8 mouse cellular contexts compared by ENCODE assay signal in the genomic region with DNA sequence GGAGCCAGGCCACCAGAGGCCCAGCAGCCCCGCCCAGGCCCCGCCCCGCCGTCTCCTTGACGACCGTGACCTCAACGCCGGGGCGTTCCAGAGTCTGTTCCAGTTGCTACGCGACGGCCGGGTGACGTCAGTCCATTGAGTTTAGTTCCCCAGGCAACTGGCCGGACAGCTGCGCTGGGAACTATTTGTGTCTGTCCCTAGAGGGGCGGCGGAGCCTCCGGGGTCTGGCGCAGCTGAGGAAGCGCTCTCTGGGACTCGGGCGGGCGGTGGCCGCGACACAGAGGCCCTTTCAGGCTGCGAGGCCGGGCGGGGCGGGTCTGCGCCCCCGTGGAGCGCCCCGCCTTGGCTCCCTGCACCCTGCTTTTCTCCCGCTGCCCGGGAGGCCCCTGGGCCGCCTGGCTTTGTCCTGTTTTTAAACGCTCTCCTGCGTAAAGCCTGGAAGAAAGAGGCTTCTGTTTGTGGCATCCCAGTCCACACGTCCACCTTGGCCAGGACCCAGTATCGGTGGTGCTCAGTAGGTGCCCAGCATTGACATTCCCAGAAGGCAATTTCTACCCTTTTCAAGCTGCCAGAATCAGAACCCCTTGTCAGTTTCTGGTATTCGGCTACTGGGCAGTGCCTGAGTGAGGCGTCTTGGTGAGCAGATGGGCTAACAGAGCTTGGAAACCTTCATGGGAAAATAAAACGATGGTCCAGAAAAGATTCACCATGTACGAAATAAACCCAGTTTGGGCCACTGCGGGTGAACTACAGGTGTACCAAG. TPM values are rescaled to one million over a fixed set of nuclear protein-coding genes. Genes with fewer than 3 reads are reported as not detected.
DNase-seq lines count a peak whose midpoint lies in the region; ATAC-seq lines count a peak whose summit lies in the region.

No protein-coding gene starts in this region.

- peak overlapping the region; percentile 78 for H3K4me2 ChIP-seq in hindbrain, embryonic 16.5 days (ENCODE audit: low read length)

- DNase-seq in R1 (ENCODE audit: low read depth, low spot score) = peak; percentile 99
- DNase-seq in cerebellum, postnatal 25 days = peak; percentile 94 to 98
- DNase-seq in frontal cortex, postnatal 36 days (ENCODE audit: low spot score in 2 of 2) = peak; percentile 99
- DNase-seq in left cerebral cortex, adult 18-20 months (ENCODE audit: low spot score in 2 of 2) = peak; percentile 99
- DNase-seq in right cerebral cortex, adult 18-20 months = peak; percentile 99
- DNase-seq in urinary bladder, postnatal 10 days (ENCODE audit: low spot score) = peak; percentile 96

- WGBS in hindbrain, embryonic 16.5 days = 2% methylated on average over 40 of the region's 46 CpGs
- WGBS in macrophage (ENCODE audit: missing documents) = 9% methylated on average over 40 of the region's 46 CpGs

- H3K27ac ChIP-seq in hindbrain, embryonic 16.5 days (ENCODE audit: low read depth, low read length) = peak overlapping the region; percentile 97
- peak overlapping the region; percentile 31; the same call in 1 of the 2 replicates for H3K27ac ChIP-seq in macrophage

- H3K9me3 ChIP-seq in hindbrain, embryonic 16.5 days (ENCODE audit: control insufficient read depth, low read length) = no peaks in the 10 kb centered on the region

- no peaks in the 10 kb centered on the region for H3K27me3 ChIP-seq in hindbrain, embryonic 16.5 days (replicated peaks; ENCODE audit: control insufficient read depth, insufficient read depth, low read length)

- peak overlapping the region; percentile 74 for H3K9ac ChIP-seq in hindbrain, embryonic 16.5 days (ENCODE audit: low read depth, low read length)

- peaks cover 25% of the 10 kb centered on the region for H3K4me1 ChIP-seq in hindbrain, embryonic 16.5 days (ENCODE audit: control insufficient read depth, insufficient read depth, low read depth, low read length)

- peak; percentile 91 for ATAC-seq in hindbrain, embryonic 16.5 days

- H3K4me3 ChIP-seq in hindbrain, embryonic 16.5 days (ENCODE audit: low read length) = peak overlapping the region; percentile 45
- no peak overlapping the region for H3K4me3 ChIP-seq in macrophage (ENCODE audit: inconsistent target)

- no peaks in the 10 kb centered on the region for H3K36me3 ChIP-seq in hindbrain, embryonic 16.5 days (ENCODE audit: control insufficient read depth, insufficient read depth, low read length)
- H3K36me3 ChIP-seq in macrophage (ENCODE audit: inconsistent target) = no peaks in the 10 kb centered on the region

- H3K79me2 ChIP-seq in macrophage (ENCODE audit: inconsistent target) = no peaks in the 10 kb centered on the region

RNA-seq across cellular contexts. Expression of a gene that starts 8.5 kb away (rescaled TPM):
- polyA plus RNA-seq in hindbrain, embryonic 16.5 days (2015; fragmentation: Nextera tagmentation; extraction: Ambion mirVana) = not detected in 2 replicates
- total RNA-seq in left cerebral cortex, adult 18-20 months (2021) = not detected
- not detected for total RNA-seq in macrophage (2018; cell fraction: chromatin; rRNA removed)
- total RNA-seq in macrophage (2018; cell fraction: cytosol; rRNA removed) = not detected
- not detected for total RNA-seq in macrophage (2018; cell fraction: nucleus; rRNA removed)
- polyA plus RNA-seq in macrophage (2018) = not detected in 3 replicates

RNA-seq across cellular contexts. Expression of a gene that starts 8.6 kb away (rescaled TPM):
- polyA plus RNA-seq in hindbrain, embryonic 16.5 days (2015; fragmentation: Nextera tagmentation; extraction: Ambion mirVana) = 0.13 TPM in 1 of 2 replicates, not detected in the other
- not detected for total RNA-seq in left cerebral cortex, adult 18-20 months (2021)
- total RNA-seq in macrophage (2018; cell fraction: chromatin; rRNA removed) = not detected
- under 1 TPM in 1 of 26 experiments, not detected in 25; 0.44 TPM for total RNA-seq in macrophage (2018; cell fraction: cytosol; rRNA removed)
- not detected for total RNA-seq in macrophage (2018; cell fraction: nucleus; rRNA removed)
- polyA plus RNA-seq in macrophage (2018) = not detected in 3 replicates
